Mouse (Mus musculus) left cerebral cortex, postnatal 25 days (tissue): ENCODE measurements around the gene Abcg2. TPM values are rescaled to one million over a fixed set of nuclear protein-coding genes. Genes with fewer than 3 reads are reported as not detected.

Experiments
- DNase-seq, 2 experiments: peaks; one replicate each; pipeline ENCODE4 v3.0.0; 2022; ENCODE audit warnings: low spot score in 2 of 2, mixed read lengths in 1 of 2
- intact Hi-C: fragments of 180-260 bp; cut with DNase I; formaldehyde crosslinking; loops from one replicate; pipeline ENCODE4 v1.15.1; 2025
- total RNA-seq, 2 experiments: library from RNA; stranded (reverse); gene quantifications; 2 replicates each; pipeline ENCODE4 v1.2.3; 2021

Gene Abcg2
- total RNA-seq, 2 experiments from 2014 or later: 21.1 to 23.2 TPM

GRCm38 (mm10) chr6:58624126-58624525 lies 39.8 kb downstream of the Abcg2 start:
- no peak for DNase-seq
- intact Hi-C loops: no loop called here

- intact Hi-C loops: no loop called here
- no peak for DNase-seq
Observed at GRCm38 (mm10) chr6:58629238-58629637, 44.9 kb downstream of the Abcg2 start.

GRCm38 (mm10) chr6:58632419-58632818 lies 48.1 kb downstream of the Abcg2 start:
- intact Hi-C loops: no loop called here
- DNase-seq: no peak

- intact Hi-C loops: no loop called here
- no peak for DNase-seq
Observed at GRCm38 (mm10) chr6:58633731-58634130, 49.4 kb downstream of the Abcg2 start.

- intact Hi-C loops: no loop called here
Observed at GRCm38 (mm10) chr6:58638566-58638965, 54.2 kb downstream of the Abcg2 start.

GRCm38 (mm10) chr6:58639391-58639790 lies 55.1 kb downstream of the Abcg2 start:
- intact Hi-C loops: no loop called here
- DNase-seq: no peak

More at GRCm38 (mm10) chr6:58638566-58638965, 54.2 kb downstream of the Abcg2 start:
- no peak for DNase-seq

GRCm38 (mm10) chr6:58640333-58641018 lies 56.2 kb downstream of the Abcg2 start:
- peak; percentile 63 to 79 for DNase-seq
- intact Hi-C loops: loop anchor here (5.0 kb wide), 1 partner anchor 192 kb away; the partner anchor contains the start of gene Herc3

GRCm38 (mm10) chr6:58641056-58641799 lies 56.9 kb downstream of the Abcg2 start:
- intact Hi-C loops: loop anchor here (5.0 kb wide), 1 partner anchor 191 kb away; the partner anchor contains the start of gene Herc3
- DNase-seq: no peak

- no peak for DNase-seq
- intact Hi-C loops: loop anchor here (5.0 kb wide), 1 partner anchor 190 kb away; the partner anchor contains the start of gene Herc3
Observed at GRCm38 (mm10) chr6:58642191-58642590, 57.9 kb downstream of the Abcg2 start.

- peak in 1 of 2 experiments; percentile 67 for DNase-seq
- intact Hi-C loops: loop anchor here (5.0 kb wide), 1 partner anchor 188 kb away; the partner anchor contains the start of gene Herc3
Observed at GRCm38 (mm10) chr6:58644586-58644985, 60.3 kb downstream of the Abcg2 start.

GRCm38 (mm10) chr6:58648100-58648749 lies 63.9 kb downstream of the Abcg2 start:
- intact Hi-C loops: no loop called here

GRCm38 (mm10) chr6:58650136-58650535 lies 65.8 kb downstream of the Abcg2 start:
- no peak for DNase-seq
- intact Hi-C loops: no loop called here

More at GRCm38 (mm10) chr6:58648100-58648749, 63.9 kb downstream of the Abcg2 start:
- DNase-seq: no peak

GRCm38 (mm10) chr6:58651038-58651437 lies 66.7 kb downstream of the Abcg2 start:
- intact Hi-C loops: no loop called here
- no peak for DNase-seq

GRCm38 (mm10) chr6:58660951-58661575 lies 76.7 kb downstream of the Abcg2 start:
- intact Hi-C loops: no loop called here
- DNase-seq: no peak

- intact Hi-C loops: no loop called here
- DNase-seq: no peak
Observed at GRCm38 (mm10) chr6:58677802-58678201, 93.5 kb downstream of the Abcg2 start.

- intact Hi-C loops: no loop called here
- DNase-seq: no peak
Observed at GRCm38 (mm10) chr6:58678530-58678929, 94.2 kb downstream of the Abcg2 start.

GRCm38 (mm10) chr6:58691584-58691983 lies 107.3 kb downstream of the Abcg2 start:
- no peak for DNase-seq
- intact Hi-C loops: no loop called here

- no peak for DNase-seq
- intact Hi-C loops: no loop called here
Observed at GRCm38 (mm10) chr6:58694257-58694656, 109.9 kb downstream of the Abcg2 start.

- intact Hi-C loops: no loop called here
- DNase-seq: no peak
Observed at GRCm38 (mm10) chr6:58694765-58695164, 110.4 kb downstream of the Abcg2 start.

- no peak for DNase-seq
- intact Hi-C loops: no loop called here
Observed at GRCm38 (mm10) chr6:58710369-58710768, 126.0 kb downstream of the Abcg2 start.
